Mouse (Mus musculus) right cerebral cortex, postnatal 25 days (tissue): ENCODE data around the gene Col4a4.

Source experiments
- DNase-seq: peaks from one replicate; pipeline ENCODE4 v3.0.0; 2022

Col4a4 gene

DNA sequence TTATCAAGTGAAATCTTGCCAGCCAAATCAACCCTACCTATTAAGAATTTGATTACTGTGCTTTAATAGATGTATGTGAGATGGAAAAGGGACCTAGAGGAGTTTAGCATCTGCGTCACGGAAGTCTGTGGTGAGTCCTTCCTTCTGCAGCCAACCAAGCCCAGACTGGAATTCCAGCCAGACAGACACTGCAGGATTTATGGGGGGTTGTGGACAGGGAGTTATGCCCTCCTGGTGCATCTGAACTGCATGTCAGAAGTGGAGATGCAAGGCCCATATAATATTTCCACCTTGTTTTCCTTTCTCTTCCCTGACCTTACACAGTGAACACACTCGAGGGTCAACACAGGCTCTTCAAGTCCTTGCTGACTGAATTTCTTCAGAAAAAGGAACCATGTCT, 176.1 kb downstream of the Col4a4 start:
- DNase-seq, result no peak

GRCm38 (mm10) chr1:82409271-82409670, 177.4 kb downstream of the Col4a4 start:
- DNase-seq, result no peak

GRCm38 (mm10) chr1:82407786-82408185, 178.9 kb downstream of the Col4a4 start:
- no peak for DNase-seq
